Mouse (Mus musculus) G1E-ER4 (cell line): ENCODE data around the gene Pomp. TPM values are rescaled to one million over a fixed set of nuclear protein-coding genes. Genes with fewer than 3 reads are reported as not detected.

ENCODE experiments used
- GATA1 ChIP-seq: IDR thresholded peaks from one replicate; pipeline ENCODE4 v1.8.0; 2012; ENCODE audit warnings: low read length, inconsistent platforms
- polyA plus RNA-seq: library from polyadenylated mRNA; stranded (reverse); fragments of >175 nt; gene quantifications from 2 replicates; pipeline ENCODE4 v1.2.3, GENCODE M21; 2012

Pomp gene
- polyA plus RNA-seq, 1 experiment, result 14.5 TPM

- TF ChIP-seq GATA1, result no peak
Measured at GRCm38 (mm10) chr5:147913241-147913842, 53.1 kb downstream of the Pomp start.

GRCm38 (mm10) chr5:147915038-147915566, 54.8 kb downstream of the Pomp start:
- no peak for TF ChIP-seq GATA1

GRCm38 (mm10) chr5:147916171-147916570, 55.9 kb downstream of the Pomp start:
- no peak for TF ChIP-seq GATA1

GRCm38 (mm10) chr5:147918044-147918846, 58.0 kb downstream of the Pomp start:
- no peak for TF ChIP-seq GATA1

GRCm38 (mm10) chr5:147924621-147925020, 64.4 kb downstream of the Pomp start:
- TF ChIP-seq GATA1, result no peak

Other genes starting within 250 kb of the Pomp start
- gene Flt1, start 134.4 kb upstream of the Pomp start, polyA plus RNA-seq, result 0.04 and 0.18 TPM in 2 replicates
- 5.2 and 5.3 TPM in 2 replicates for gene Slc46a3, start 34.4 kb downstream of the Pomp start, polyA plus RNA-seq
- not detected in 2 replicates for gene Mtus2, start 96.9 kb downstream of the Pomp start, polyA plus RNA-seq